Mouse (Mus musculus) T-cell, adult 2 months (primary cell): ENCODE results near the gene Syne3.

Experiments
- DNase-seq: peaks from one replicate; pipeline ENCODE4 v3.0.0; 2022; ENCODE audit warnings: low spot score

Syne3 gene

DNA sequence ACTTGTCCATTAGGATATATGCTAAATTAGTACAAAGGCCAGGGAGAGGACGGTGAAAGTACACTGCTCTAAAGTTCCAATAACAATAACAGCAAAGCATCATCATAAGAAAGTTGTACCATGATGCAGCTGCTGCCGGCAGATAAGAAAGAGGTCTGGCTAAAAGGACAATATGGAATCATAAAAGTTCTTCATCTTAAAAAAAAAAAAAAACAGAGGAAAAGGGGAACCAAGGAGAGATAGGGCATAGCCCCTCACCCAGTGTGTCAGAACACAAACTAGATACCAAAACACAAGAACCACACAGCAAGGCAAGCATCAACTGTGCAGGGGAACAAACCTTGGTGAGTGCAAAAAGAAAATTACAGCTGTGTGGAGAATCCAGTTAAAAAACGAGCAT is 117.4 kb downstream of the Syne3 start:
- no peak for DNase-seq

- DNase-seq = no peak
These were observed 119.5 kb downstream of the Syne3 start for GRCm38 (mm10) chr12:104890066-104890465.

GRCm38 (mm10) chr12:104886104-104886503 is 123.5 kb downstream of the Syne3 start:
- no peak for DNase-seq

- no peak for DNase-seq
These were observed 127.1 kb downstream of the Syne3 start for GRCm38 (mm10) chr12:104882533-104882932.

DNA sequence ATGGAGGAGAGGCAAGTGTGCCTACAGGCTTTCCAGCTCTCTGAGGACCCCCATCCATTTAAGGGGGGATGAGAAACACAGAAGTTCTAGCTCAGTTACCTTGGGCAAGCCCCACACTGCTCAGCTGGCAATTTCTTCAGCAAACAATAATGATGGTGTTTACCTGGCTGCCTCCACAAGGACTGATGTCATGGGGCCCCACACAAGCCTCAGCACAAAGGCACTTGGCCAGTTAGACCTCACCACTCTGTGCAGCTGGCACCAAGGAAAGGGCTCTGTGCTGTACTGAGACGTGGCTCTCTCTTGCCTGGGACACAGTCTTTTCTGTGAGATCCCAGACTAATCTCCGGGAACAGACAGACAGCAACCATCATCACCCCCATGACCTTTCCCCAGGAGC is 127.5 kb downstream of the Syne3 start:
- DNase-seq = no peak

- DNase-seq = no peak
These were observed 128.0 kb downstream of the Syne3 start for GRCm38 (mm10) chr12:104881518-104882060.

DNA sequence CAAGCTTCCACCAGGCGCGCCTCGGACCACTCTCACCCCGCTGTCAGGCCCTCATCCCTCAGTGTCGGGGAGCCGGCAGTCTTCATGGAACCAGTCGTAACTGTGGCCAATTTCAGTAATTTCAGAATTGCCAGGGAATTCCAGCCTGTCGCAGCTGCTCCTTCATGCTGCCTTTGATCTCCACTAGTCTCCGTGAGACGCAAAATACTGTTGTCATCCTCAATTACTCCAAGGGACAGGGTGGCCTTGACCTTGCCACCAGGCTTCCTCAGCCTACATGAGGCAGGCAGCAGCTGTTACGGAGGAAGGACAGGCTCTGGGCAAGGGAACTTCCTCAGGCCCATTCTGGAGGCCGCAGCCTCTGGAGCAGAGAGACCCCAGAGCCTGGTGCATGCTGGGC is 129.2 kb downstream of the Syne3 start:
- no peak for DNase-seq
